Mouse (Mus musculus): ENCODE measurements around the gene Sap30l.

GRCm38 (mm10) chr11:57827915-57828545, 26.6 kb downstream of the Sap30l start:
- TF ChIP-seq MAFK (IDR thresholded peaks at IDR 0.05; ENCODE audit: insufficient read depth, low read depth, low read length) (no peak), HCFC1 (IDR thresholded peaks at IDR 0.05; ENCODE audit: borderline replicate concordance, insufficient read depth, low read length) (no peak), ZNF384 (IDR thresholded peaks at IDR 0.05; ENCODE audit: low read depth, low read length) (no peak), ZC3H11A (IDR thresholded peaks at IDR 0.05; ENCODE audit: borderline replicate concordance, low read depth, low read length) (no peak)
